Mouse (Mus musculus): Measurements from ENCODE around the gene Nisch. TPM values are rescaled to one million over a fixed set of nuclear protein-coding genes. Genes with fewer than 3 reads are reported as not detected.

Gene Nisch
- polyA plus RNA-seq, 1 experiment from 2014 or later, result 258 TPM

DNA sequence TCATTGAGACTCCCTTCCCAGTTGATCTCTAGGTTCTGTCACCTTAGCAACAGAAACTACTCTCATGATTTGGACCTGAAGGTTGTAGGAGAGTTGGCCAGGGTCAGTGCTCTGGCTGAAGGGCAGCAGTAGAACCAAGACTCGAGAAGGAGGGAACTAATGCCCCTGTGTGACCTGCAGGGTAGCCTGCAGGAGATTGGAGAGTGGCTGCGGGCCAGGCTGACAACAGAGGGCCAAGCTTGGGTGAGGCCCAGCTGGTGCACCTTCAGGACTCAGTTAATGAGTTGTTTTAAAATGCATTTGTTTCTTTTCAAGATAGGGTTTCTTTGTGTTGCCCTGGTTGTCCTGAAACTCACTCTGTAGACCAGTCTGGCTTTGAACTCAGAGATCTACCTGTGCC is 51.7 kb downstream of the Nisch start:
- DNase-seq (ENCODE audit: low spot score, missing footprints) (no peak), ATAC-seq (ENCODE audit: low FRiP score) (no peak)
- Histone ChIP-seq H3K4me2 (no peak overlapping the region), H3K4me1 (ENCODE audit: control insufficient read depth, insufficient read depth, low read length) (no peaks in the 10 kb centered on the region; the same call in 1 of the 2 replicates), H3K9ac (ENCODE audit: low read length) (no peak overlapping the region), H3K27me3 (ENCODE audit: control insufficient read depth, insufficient read depth, low read length) (no peaks in the 10 kb centered on the region), H3K27ac (ENCODE audit: low read depth, low read length) (no peak overlapping the region), H3K9me3 (ENCODE audit: control insufficient read depth, low read length) (no peaks in the 10 kb centered on the region), H3K36me3 (ENCODE audit: control insufficient read depth, insufficient read depth, low read length) (no peaks in the 10 kb centered on the region), H3K4me3 (ENCODE audit: low read depth, low read length) (no peak overlapping the region)
- 67% methylated on average over 2 of the region's 2 CpGs for WGBS

DNA sequence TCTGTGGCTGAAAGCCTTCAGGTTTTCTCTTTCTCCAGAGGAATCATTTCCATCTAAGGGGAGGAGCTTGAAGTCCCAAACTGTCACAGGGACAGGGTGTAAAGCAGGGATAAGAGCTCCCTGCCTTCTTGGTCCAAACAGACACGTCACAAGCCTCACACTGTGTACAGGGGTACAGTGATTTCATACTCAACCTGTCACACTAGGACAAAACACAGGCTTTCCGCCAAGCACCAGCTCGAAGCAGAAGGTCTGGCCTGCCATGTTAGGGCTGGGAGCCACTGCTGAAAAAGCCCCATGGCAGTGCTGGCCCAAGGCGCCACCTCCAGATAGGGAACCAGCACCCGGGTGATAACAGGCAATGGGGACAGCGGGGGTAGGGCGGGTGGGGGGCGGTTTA is 52.7 kb downstream of the Nisch start:
- DNase-seq (ENCODE audit: low spot score, missing footprints), result no peak
- no peak overlapping the region for H3K4me2 ChIP-seq
- H3K27ac ChIP-seq (ENCODE audit: low read depth, low read length), result no peak overlapping the region
- H3K27me3 ChIP-seq (ENCODE audit: control insufficient read depth, insufficient read depth, low read length), result no peaks in the 10 kb centered on the region
- H3K4me3 ChIP-seq (ENCODE audit: low read depth, low read length), result no peak overlapping the region
- 87% methylated on average over 8 of the region's 8 CpGs for WGBS
- H3K9me3 ChIP-seq (ENCODE audit: control insufficient read depth, low read length), result no peaks in the 10 kb centered on the region
- no peak for ATAC-seq (ENCODE audit: low FRiP score)
- no peak overlapping the region for H3K9ac ChIP-seq (ENCODE audit: low read length)
- H3K36me3 ChIP-seq (ENCODE audit: control insufficient read depth, insufficient read depth, low read length), result no peaks in the 10 kb centered on the region
- no peaks in the 10 kb centered on the region; the same call in 1 of the 2 replicates for H3K4me1 ChIP-seq (ENCODE audit: control insufficient read depth, insufficient read depth, low read length)

DNA sequence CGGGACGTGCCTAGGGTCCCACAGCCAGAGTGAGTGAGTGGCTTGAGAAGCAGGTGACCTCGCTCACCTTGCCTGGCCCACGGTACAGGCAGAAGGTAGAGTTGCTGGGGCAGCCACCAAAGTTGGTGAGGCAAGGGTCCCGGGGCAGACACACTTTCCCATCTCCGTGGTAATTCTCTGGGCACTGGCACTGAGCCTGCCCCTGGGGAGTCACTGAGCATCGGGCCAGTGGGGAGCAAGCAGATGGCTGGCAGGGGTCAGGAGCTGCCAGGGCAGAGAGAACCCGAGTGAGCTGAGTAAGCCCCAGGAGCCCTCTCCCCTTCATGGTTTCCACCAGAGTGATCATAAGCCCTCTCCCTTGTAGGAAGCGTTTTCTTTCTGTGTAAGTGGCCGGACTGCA is 55.1 kb downstream of the Nisch start:
- no peaks in the 10 kb centered on the region for H3K9me3 ChIP-seq (ENCODE audit: control insufficient read depth, low read length)
- H3K4me1 ChIP-seq (ENCODE audit: control insufficient read depth, insufficient read depth, low read length), result no peaks in the 10 kb centered on the region; the same call in 1 of the 2 replicates
- WGBS, result 64% methylated on average over 10 of the region's 10 CpGs
- DNase-seq (ENCODE audit: low spot score, missing footprints) (no peak), ATAC-seq (ENCODE audit: low FRiP score) (no peak)
- H3K4me2 ChIP-seq, result no peak overlapping the region
- H3K27me3 ChIP-seq (ENCODE audit: control insufficient read depth, insufficient read depth, low read length), result no peaks in the 10 kb centered on the region
- no peak overlapping the region for H3K9ac ChIP-seq (ENCODE audit: low read length)
- H3K27ac ChIP-seq (ENCODE audit: low read depth, low read length), result no peak overlapping the region
- H3K4me3 ChIP-seq (ENCODE audit: low read depth, low read length), result no peak overlapping the region
- no peaks in the 10 kb centered on the region for H3K36me3 ChIP-seq (ENCODE audit: control insufficient read depth, insufficient read depth, low read length)

DNA sequence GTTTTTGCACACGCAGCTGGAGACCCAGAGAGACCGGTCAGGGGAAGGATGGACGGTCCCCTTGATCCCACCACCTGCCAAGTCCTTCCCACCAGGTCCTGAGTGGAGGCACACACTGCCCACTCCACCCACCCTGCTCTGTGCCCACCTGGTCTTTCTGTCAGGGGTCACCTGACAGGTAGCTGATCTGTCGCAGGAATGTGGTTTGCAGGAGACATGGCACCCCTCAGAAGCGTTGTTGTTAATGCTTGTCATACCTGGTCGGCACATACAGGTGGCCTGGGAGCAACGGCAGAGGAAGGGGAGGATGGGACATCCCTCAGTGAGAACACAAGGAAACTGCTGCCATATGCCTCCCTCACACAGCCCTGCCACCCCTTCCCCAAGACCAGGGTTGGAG is 55.6 kb downstream of the Nisch start:
- 92% methylated on average over 7 of the region's 7 CpGs for WGBS
- H3K4me2 ChIP-seq, result no peak overlapping the region
- no peak for DNase-seq (ENCODE audit: low spot score, missing footprints)
- no peak overlapping the region for H3K9ac ChIP-seq (ENCODE audit: low read length)
- ATAC-seq (ENCODE audit: low FRiP score), result no peak
- no peaks in the 10 kb centered on the region for H3K36me3 ChIP-seq (ENCODE audit: control insufficient read depth, insufficient read depth, low read length)
- no peak overlapping the region for H3K4me3 ChIP-seq (ENCODE audit: low read depth, low read length)
- no peaks in the 10 kb centered on the region; the same call in 1 of the 2 replicates for H3K4me1 ChIP-seq (ENCODE audit: control insufficient read depth, insufficient read depth, low read length)
- H3K27ac ChIP-seq (ENCODE audit: low read depth, low read length), result no peak overlapping the region
- no peaks in the 10 kb centered on the region for H3K9me3 ChIP-seq (ENCODE audit: control insufficient read depth, low read length)
- H3K27me3 ChIP-seq (ENCODE audit: control insufficient read depth, insufficient read depth, low read length), result no peaks in the 10 kb centered on the region

DNA sequence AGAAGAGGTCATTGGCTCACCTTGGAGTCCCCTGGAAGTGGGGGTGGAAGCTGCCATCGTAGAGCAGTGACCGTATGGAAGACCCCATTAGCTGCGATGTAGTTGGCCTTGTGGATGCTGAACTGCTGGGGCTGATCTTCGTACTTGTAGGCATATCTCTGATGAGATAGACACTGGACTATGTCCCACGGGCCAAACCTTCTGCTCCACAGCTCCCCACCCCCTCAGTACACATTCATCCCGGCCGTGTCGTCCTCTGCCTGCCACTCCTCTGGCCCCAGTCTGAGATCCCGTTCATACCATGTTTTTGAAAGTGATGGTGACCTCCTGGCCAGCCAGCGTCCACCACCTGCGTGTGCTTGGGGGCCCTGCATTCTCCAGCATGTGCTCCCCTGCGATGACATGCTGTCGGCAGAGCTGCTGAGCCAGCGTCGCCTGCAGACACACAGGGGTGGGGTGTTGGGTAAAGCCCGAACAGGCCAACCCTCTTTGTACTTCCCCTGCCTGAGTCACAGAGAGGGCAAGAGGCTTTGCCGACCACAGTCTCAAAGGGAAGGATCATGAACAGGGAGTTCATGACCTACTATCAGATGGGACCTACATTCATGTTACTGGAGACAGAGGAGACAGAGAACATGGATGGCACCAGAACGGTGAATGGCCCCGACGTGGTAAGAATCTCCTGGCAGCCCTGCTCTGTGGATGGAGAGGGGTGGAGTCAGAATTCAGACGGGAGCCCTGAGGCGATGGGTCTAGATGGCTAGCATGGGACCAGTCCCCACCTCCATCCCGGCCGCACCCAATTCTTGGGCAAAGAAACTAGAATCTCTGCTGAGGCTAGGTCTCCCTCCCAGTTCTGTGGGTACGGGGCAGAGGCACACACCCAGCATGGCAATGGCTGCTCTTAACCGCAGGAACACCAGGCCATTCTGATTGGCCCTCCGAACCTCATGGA is 56.3 kb downstream of the Nisch start:
- H3K4me3 ChIP-seq (ENCODE audit: low read depth, low read length), result no peak overlapping the region
- 84% methylated on average over 27 of the region's 27 CpGs for WGBS
- H3K36me3 ChIP-seq (ENCODE audit: control insufficient read depth, insufficient read depth, low read length), result no peaks in the 10 kb centered on the region
- no peak overlapping the region for H3K27ac ChIP-seq (ENCODE audit: low read depth, low read length)
- no peaks in the 10 kb centered on the region for H3K9me3 ChIP-seq (ENCODE audit: control insufficient read depth, low read length)
- DNase-seq (ENCODE audit: low spot score, missing footprints), result no peak
- H3K4me2 ChIP-seq, result no peak overlapping the region
- no peaks in the 10 kb centered on the region; the same call in 1 of the 2 replicates for H3K4me1 ChIP-seq (ENCODE audit: control insufficient read depth, insufficient read depth, low read length)
- H3K9ac ChIP-seq (ENCODE audit: low read length), result no peak overlapping the region
- H3K27me3 ChIP-seq (ENCODE audit: control insufficient read depth, insufficient read depth, low read length), result no peaks in the 10 kb centered on the region
- no peak for ATAC-seq (ENCODE audit: low FRiP score)

DNA sequence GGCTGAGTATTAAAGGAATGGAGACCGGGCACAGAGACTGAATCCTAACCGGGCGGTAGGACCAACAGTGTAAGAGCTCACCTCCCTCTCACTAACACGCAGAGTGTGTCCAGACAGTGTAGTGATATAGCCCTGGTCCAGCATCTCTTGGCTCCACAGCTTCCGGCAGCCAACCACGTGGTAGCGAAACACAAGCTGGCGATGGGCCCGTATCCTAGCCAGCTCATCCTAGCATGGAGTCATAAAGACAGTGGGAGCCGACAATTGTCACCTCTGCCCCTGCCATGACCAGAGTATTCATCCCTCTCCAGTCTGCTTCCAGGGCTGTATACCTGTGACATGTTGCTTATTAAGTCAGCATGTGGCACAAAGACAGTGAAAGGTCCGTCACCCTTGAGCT is 71.1 kb downstream of the Nisch start:
- ATAC-seq (ENCODE audit: low FRiP score), result no peak
- peaks cover 3% of the 10 kb centered on the region; the same call in 1 of the 2 replicates for H3K36me3 ChIP-seq (ENCODE audit: control insufficient read depth, insufficient read depth, low read length)
- H3K4me1 ChIP-seq (ENCODE audit: control insufficient read depth, insufficient read depth, low read length), result no peaks in the 10 kb centered on the region
- DNase-seq (ENCODE audit: low spot score, missing footprints), result no peak
- no peaks in the 10 kb centered on the region for H3K9me3 ChIP-seq (ENCODE audit: control insufficient read depth, low read length)
- WGBS, result 90% methylated on average over 11 of the region's 11 CpGs
- no peak overlapping the region for H3K9ac ChIP-seq (ENCODE audit: low read length)
- no peaks in the 10 kb centered on the region for H3K27me3 ChIP-seq (ENCODE audit: control insufficient read depth, insufficient read depth, low read length)
- no peak overlapping the region for H3K27ac ChIP-seq (ENCODE audit: low read depth, low read length)
- no peak overlapping the region for H3K4me2 ChIP-seq
- H3K4me3 ChIP-seq (ENCODE audit: low read depth, low read length), result no peak overlapping the region

DNA sequence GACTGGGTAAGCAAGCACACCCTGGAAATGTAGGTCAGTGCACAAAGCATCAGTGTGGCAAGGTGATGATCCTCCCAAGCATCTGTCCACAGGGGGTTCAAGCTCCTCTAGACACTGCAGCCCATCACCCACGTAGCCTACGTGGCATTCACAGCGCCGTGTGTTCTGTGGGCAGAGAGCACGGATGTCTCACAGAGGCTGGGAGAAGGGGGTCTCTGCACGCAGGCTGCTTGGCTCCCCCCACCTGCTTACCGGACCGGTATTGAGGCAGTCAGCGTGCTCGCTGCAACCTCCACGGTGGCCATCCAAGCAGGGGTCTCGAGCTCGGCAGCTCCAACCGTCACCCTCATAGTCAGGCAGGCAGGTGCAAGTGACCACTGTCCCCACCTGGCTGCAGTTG is 75.7 kb downstream of the Nisch start:
- Histone ChIP-seq H3K9me3 (ENCODE audit: control insufficient read depth, low read length) (no peaks in the 10 kb centered on the region), H3K4me2 (no peak overlapping the region), H3K9ac (ENCODE audit: low read length) (no peak overlapping the region), H3K4me1 (ENCODE audit: control insufficient read depth, insufficient read depth, low read length) (no peaks in the 10 kb centered on the region), H3K4me3 (ENCODE audit: low read depth, low read length) (no peak overlapping the region), H3K36me3 (ENCODE audit: control insufficient read depth, insufficient read depth, low read length) (peaks cover 39% of the 10 kb centered on the region), H3K27me3 (ENCODE audit: control insufficient read depth, insufficient read depth, low read length) (no peaks in the 10 kb centered on the region), H3K27ac (ENCODE audit: low read depth, low read length) (no peak overlapping the region)
- ATAC-seq (ENCODE audit: low FRiP score) (no peak), DNase-seq (ENCODE audit: low spot score, missing footprints) (no peak)
- WGBS, result 92% methylated on average over 14 of the region's 14 CpGs

DNA sequence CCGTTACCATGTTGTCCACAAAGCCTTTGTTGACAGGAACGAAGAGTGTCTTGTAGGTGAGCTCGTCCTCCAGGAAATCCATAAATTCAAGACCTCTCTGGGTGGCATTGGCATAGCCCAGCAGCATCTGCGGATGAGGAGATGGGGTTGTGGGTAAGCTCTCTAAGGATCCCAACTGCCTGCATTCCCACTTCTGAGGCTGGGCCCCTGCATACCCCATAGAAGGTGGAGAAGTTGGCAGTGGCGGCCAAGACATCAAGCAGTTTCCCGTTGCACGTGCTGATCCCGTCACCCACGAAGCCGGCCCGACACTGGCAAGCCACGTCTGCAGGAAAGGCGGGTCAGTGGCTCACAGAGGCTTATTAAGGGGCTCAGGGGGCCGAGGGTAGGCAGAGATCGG is 76.6 kb downstream of the Nisch start:
- Histone ChIP-seq H3K4me3 (ENCODE audit: low read depth, low read length) (no peak overlapping the region), H3K9me3 (ENCODE audit: control insufficient read depth, low read length) (no peaks in the 10 kb centered on the region), H3K27me3 (ENCODE audit: control insufficient read depth, insufficient read depth, low read length) (no peaks in the 10 kb centered on the region), H3K4me2 (no peak overlapping the region), H3K9ac (ENCODE audit: low read length) (no peak overlapping the region), H3K27ac (ENCODE audit: low read depth, low read length) (no peak overlapping the region), H3K36me3 (ENCODE audit: control insufficient read depth, insufficient read depth, low read length) (peaks cover 47% of the 10 kb centered on the region), H3K4me1 (ENCODE audit: control insufficient read depth, insufficient read depth, low read length) (no peaks in the 10 kb centered on the region)
- WGBS, result 96% methylated on average over 15 of the region's 15 CpGs
- ATAC-seq (ENCODE audit: low FRiP score), result no peak
- DNase-seq (ENCODE audit: low spot score, missing footprints), result no peak

DNA sequence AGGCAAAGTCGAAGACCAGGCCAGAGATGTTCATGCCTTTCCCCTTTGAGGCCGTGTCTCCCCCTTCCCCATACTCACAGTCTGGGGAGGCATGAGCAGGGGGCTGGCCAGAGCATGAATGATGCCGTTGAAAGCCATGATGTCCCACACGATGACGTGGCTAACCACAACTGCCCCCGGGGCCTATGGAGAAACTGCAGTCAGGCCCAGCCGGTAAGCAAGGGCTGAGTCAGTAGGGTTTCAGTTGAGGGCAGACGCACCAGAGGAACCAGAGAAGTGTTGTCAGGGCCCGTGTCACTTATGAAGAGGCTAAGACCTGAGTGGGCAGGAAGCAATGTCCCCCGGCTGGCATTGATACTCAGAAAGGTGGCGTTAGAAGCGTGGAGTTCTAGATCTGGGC is 77.1 kb downstream of the Nisch start:
- Histone ChIP-seq H3K4me3 (ENCODE audit: low read depth, low read length) (no peak overlapping the region), H3K36me3 (ENCODE audit: control insufficient read depth, insufficient read depth, low read length) (peaks cover 48% of the 10 kb centered on the region), H3K27ac (ENCODE audit: low read depth, low read length) (no peak overlapping the region), H3K9ac (ENCODE audit: low read length) (no peak overlapping the region), H3K4me2 (no peak overlapping the region), H3K27me3 (ENCODE audit: control insufficient read depth, insufficient read depth, low read length) (no peaks in the 10 kb centered on the region), H3K4me1 (ENCODE audit: control insufficient read depth, insufficient read depth, low read length) (no peaks in the 10 kb centered on the region), H3K9me3 (ENCODE audit: control insufficient read depth, low read length) (no peaks in the 10 kb centered on the region)
- ATAC-seq (ENCODE audit: low FRiP score), result no peak
- WGBS, result 91% methylated on average over 12 of the region's 12 CpGs
- DNase-seq (ENCODE audit: low spot score, missing footprints), result no peak

Measured in midbrain, embryonic 11.5 days (tissue).